Mouse (Mus musculus) liver, embryonic 11.5 days (tissue): Measurements from ENCODE around the gene Spag9. TPM values are rescaled to one million over a fixed set of nuclear protein-coding genes. Genes with fewer than 3 reads are reported as not detected.
A peak's percentile ranks its signal among the peaks of the same experiment; 100 is the strongest.

Source experiments
- ATAC-seq: fragments of 200-750 bp; cut with Nextera tagmentation; replicated peaks from 2 replicates; pipeline ENCODE4 v1.8.0; 2017; ENCODE audit warnings: moderate number of reproducible peaks, mild to moderate bottlenecking, moderate TSS enrichment, moderate library complexity; ENCODE audit not compliant: low FRiP score
- DNase-seq: peaks from one replicate; pipeline ENCODE4 v3.0.0-alpha.2; 2017; ENCODE audit warnings: low spot score
- H3K27ac ChIP-seq: fragments of 300-500 bp; sonication (generic); 2 replicates; pipeline ENCODE4 v1.5.1; 2014; ENCODE audit warnings: mild to moderate bottlenecking, low read depth, low read length, control low read depth
- H3K27me3 ChIP-seq: fragments of 300-500 bp; sonication (generic); replicated peaks from 2 replicates; pipeline ENCODE4 v1.6.1; 2014; ENCODE audit warnings: low read length, mixed read lengths; ENCODE audit not compliant: control insufficient read depth, insufficient read depth
- H3K36me3 ChIP-seq: fragments of 300-500 bp; sonication (generic); 2 replicates; pipeline ENCODE4 v1.6.1; 2014; ENCODE audit warnings: mild to moderate bottlenecking, low read length, moderate library complexity, mixed read lengths; ENCODE audit not compliant: control insufficient read depth, insufficient read depth
- H3K4me1 ChIP-seq: fragments of 300-500 bp; sonication (generic); replicated peaks from 2 replicates; pipeline ENCODE4 v1.6.1; 2014; ENCODE audit warnings: low read length, mixed read lengths; ENCODE audit not compliant: control insufficient read depth, insufficient read depth
- H3K4me2 ChIP-seq: fragments of 300-500 bp; sonication (generic); 2 replicates; pipeline ENCODE4 v1.6.1; 2014; ENCODE audit warnings: mild to moderate bottlenecking, control low read depth, moderate library complexity
- H3K4me3 ChIP-seq: fragments of 300-500 bp; sonication (generic); 2 replicates; pipeline ENCODE4 v1.5.1; 2014; ENCODE audit warnings: low read depth, low read length, control low read depth
- H3K9ac ChIP-seq: fragments of 300-500 bp; sonication (generic); 2 replicates; pipeline ENCODE4 v1.6.1; 2014; ENCODE audit warnings: low read depth, low read length, control low read depth
- H3K9me3 ChIP-seq: fragments of 300-500 bp; sonication (generic); 2 replicates; pipeline ENCODE4 v1.6.1; 2016; ENCODE audit warnings: low read length, inconsistent platforms, mixed read lengths; ENCODE audit not compliant: control insufficient read depth
- WGBS: fragments of 180-500 bp; shearing (Covaris S2); extraction: QIAGEN DNeasy Blood & Tissue Kit; methylation state at CpG from one replicate; pipeline ENCODE4 v1.1.7; 2014; 5-methylcytosine and 5-hydroxymethylcytosine counted together
- polyA plus RNA-seq: library from polyadenylated mRNA; unstranded; fragments of >200 nt; fragmentation: Nextera tagmentation; extraction: Ambion mirVana; gene quantifications from 2 replicates; pipeline ENCODE4 v1.2.1, GENCODE M21; 2014

Spag9 gene
- polyA plus RNA-seq, 1 experiment from 2014 or later = 24.6 TPM

- Histone ChIP-seq H3K4me3 (no peak overlapping the region), H3K27me3 (no peaks in the 10 kb centered on the region), H3K4me2 (no peak overlapping the region), H3K36me3 (peaks cover 5% of the 10 kb centered on the region; the same call in 1 of the 2 replicates), H3K9ac (no peak overlapping the region), H3K27ac (no peak overlapping the region), H3K9me3 (no peaks in the 10 kb centered on the region), H3K4me1 (no peaks in the 10 kb centered on the region)
- DNase-seq (no peak), ATAC-seq (no peak)
- 94% methylated on average over 9 of the region's 9 CpGs for WGBS
Observed at GRCm38 (mm10) chr11:94126701-94127100, 130.8 kb downstream of the Spag9 start.

- Histone ChIP-seq H3K9ac (no peak overlapping the region), H3K4me1 (no peaks in the 10 kb centered on the region), H3K27me3 (no peaks in the 10 kb centered on the region), H3K27ac (no peak overlapping the region), H3K9me3 (no peaks in the 10 kb centered on the region), H3K4me2 (no peak overlapping the region), H3K36me3 (no peaks in the 10 kb centered on the region; the same call in 1 of the 2 replicates), H3K4me3 (no peak overlapping the region)
- DNase-seq = no peak
- 42% methylated on average over 5 of the region's 5 CpGs for WGBS
- ATAC-seq = peak; percentile 70
Observed at GRCm38 (mm10) chr11:94127966-94128365, 132.1 kb downstream of the Spag9 start.

GRCm38 (mm10) chr11:94128506-94128905 is 132.6 kb downstream of the Spag9 start:
- Histone ChIP-seq H3K4me1 (no peaks in the 10 kb centered on the region), H3K4me2 (no peak overlapping the region), H3K36me3 (no peaks in the 10 kb centered on the region; the same call in 1 of the 2 replicates), H3K27me3 (no peaks in the 10 kb centered on the region), H3K4me3 (no peak overlapping the region), H3K9me3 (no peaks in the 10 kb centered on the region), H3K27ac (no peak overlapping the region), H3K9ac (no peak overlapping the region)
- ATAC-seq (no peak), DNase-seq (no peak)
- WGBS = 88% methylated on average over 8 of the region's 8 CpGs

GRCm38 (mm10) chr11:94129261-94130059 is 133.6 kb downstream of the Spag9 start:
- ATAC-seq = 0 out of 2 replicates have a peak, but pooled peaks have one; percentile 13
- H3K27me3 ChIP-seq = no peaks in the 10 kb centered on the region
- no peak for DNase-seq
- 65% methylated on average over 12 of the region's 12 CpGs for WGBS
- H3K36me3 ChIP-seq = no peaks in the 10 kb centered on the region; the same call in 1 of the 2 replicates
- no peak overlapping the region for H3K4me2 ChIP-seq
- H3K9me3 ChIP-seq = no peaks in the 10 kb centered on the region
- peaks cover 9% of the 10 kb centered on the region; the same call in 1 of the 2 replicates for H3K4me1 ChIP-seq
- no peak overlapping the region for H3K27ac ChIP-seq
- H3K9ac ChIP-seq = no peak overlapping the region
- H3K4me3 ChIP-seq = no peak overlapping the region

- Histone ChIP-seq H3K27me3 (no peaks in the 10 kb centered on the region), H3K9ac (no peak overlapping the region), H3K27ac (no peak overlapping the region), H3K4me2 (no peak overlapping the region), H3K4me1 (peaks cover 11% of the 10 kb centered on the region; the same call in 1 of the 2 replicates), H3K4me3 (no peak overlapping the region), H3K36me3 (no peaks in the 10 kb centered on the region; the same call in 1 of the 2 replicates), H3K9me3 (no peaks in the 10 kb centered on the region)
- WGBS = 70% methylated on average over 4 of the region's 4 CpGs
- DNase-seq = no peak
- no peak for ATAC-seq
Observed at GRCm38 (mm10) chr11:94130118-94131095, 134.5 kb downstream of the Spag9 start.

GRCm38 (mm10) chr11:94133344-94133955 is 137.6 kb downstream of the Spag9 start:
- 21% methylated on average over 11 of the region's 11 CpGs for WGBS
- Histone ChIP-seq H3K27ac (no peak overlapping the region), H3K9me3 (no peaks in the 10 kb centered on the region), H3K4me3 (no peak overlapping the region), H3K27me3 (no peaks in the 10 kb centered on the region), H3K4me1 (peaks cover 12% of the 10 kb centered on the region; the same call in 1 of the 2 replicates), H3K4me2 (peak overlapping the region; percentile 37), H3K9ac (no peak overlapping the region), H3K36me3 (no peaks in the 10 kb centered on the region)
- DNase-seq (peak; percentile 81), ATAC-seq (peak; percentile 50)

- WGBS = 56% methylated on average over 18 of the region's 18 CpGs
- H3K27me3 ChIP-seq = no peaks in the 10 kb centered on the region
- no peak for DNase-seq
- H3K4me3 ChIP-seq = no peak overlapping the region
- H3K36me3 ChIP-seq = no peaks in the 10 kb centered on the region
- no peaks in the 10 kb centered on the region for H3K9me3 ChIP-seq
- no peak overlapping the region for H3K9ac ChIP-seq
- no peak overlapping the region for H3K4me2 ChIP-seq
- no peak for ATAC-seq
- H3K4me1 ChIP-seq = peaks cover 17% of the 10 kb centered on the region; the same call in 1 of the 2 replicates
- H3K27ac ChIP-seq = no peak overlapping the region
Observed at GRCm38 (mm10) chr11:94134076-94134838, 138.4 kb downstream of the Spag9 start.
